Mouse (Mus musculus) intestine, postnatal 0 days (tissue): Measurements from ENCODE around the gene Rhou. TPM values are rescaled to one million over a fixed set of nuclear protein-coding genes. Genes with fewer than 3 reads are reported as not detected.
"Not testable (repeated sequence)": the region's sequence is repeated elsewhere in the genome, so short reads cannot be mapped to it uniquely, and the experiment has no call there.

Experiments
- ATAC-seq: fragments of 200-750 bp; cut with Nextera tagmentation; 2 replicates; pipeline ENCODE4 v1.8.0; 2017; ENCODE audit warnings: mild to moderate bottlenecking, moderate TSS enrichment, moderate library complexity
- H3K27ac ChIP-seq: fragments of 300-500 bp; sonication (generic); 2 replicates; pipeline ENCODE4 v1.5.1; 2014; ENCODE audit warnings: mild to moderate bottlenecking, low read depth, low read length, moderate library complexity
- H3K27me3 ChIP-seq: fragments of 300-500 bp; sonication (generic); replicated peaks from 2 replicates; pipeline ENCODE4 v1.6.1; 2014; ENCODE audit warnings: low read length, mixed read lengths; ENCODE audit not compliant: control insufficient read depth, insufficient read depth
- H3K36me3 ChIP-seq: fragments of 300-500 bp; sonication (generic); 2 replicates; pipeline ENCODE4 v1.6.1; 2014; ENCODE audit warnings: mild to moderate bottlenecking, moderate library complexity; ENCODE audit not compliant: control insufficient read depth, insufficient read depth
- H3K4me1 ChIP-seq: fragments of 300-500 bp; sonication (generic); replicated peaks from 2 replicates; pipeline ENCODE4 v1.6.1; 2014; ENCODE audit warnings: antibody characterized with exemption, low read length, mixed read lengths; ENCODE audit not compliant: control insufficient read depth, insufficient read depth
- H3K4me2 ChIP-seq: fragments of 300-500 bp; sonication (generic); replicated peaks from 2 replicates; pipeline ENCODE4 v1.6.1; 2014; ENCODE audit warnings: low read depth, mild to moderate bottlenecking, moderate library complexity
- H3K4me3 ChIP-seq: fragments of 300-500 bp; sonication (generic); 2 replicates; pipeline ENCODE4 v1.5.1; 2014; ENCODE audit warnings: low read depth, low read length
- H3K9ac ChIP-seq: fragments of 300-500 bp; sonication (generic); 2 replicates; pipeline ENCODE4 v1.6.1; 2014; ENCODE audit warnings: mild to moderate bottlenecking, low read depth, low read length
- H3K9me3 ChIP-seq: fragments of 300-500 bp; sonication (generic); 2 replicates; pipeline ENCODE4 v1.6.1; 2016; ENCODE audit warnings: mixed run types; ENCODE audit not compliant: control insufficient read depth
- CTCF ChIP-seq: sonication (generic); IDR thresholded peaks from 2 replicates; pipeline ENCODE4 v1.5.1; 2016; ENCODE audit warnings: low read depth, mild to moderate bottlenecking, control low read depth, antibody characterized with exemption, moderate library complexity
- WGBS: fragments of 180-500 bp; shearing (Covaris S2); extraction: QIAGEN DNeasy Blood & Tissue Kit; methylation state at CpG from one replicate; pipeline ENCODE4 v1.1.7; 2014; 5-methylcytosine and 5-hydroxymethylcytosine counted together
- polyA plus RNA-seq: library from polyadenylated mRNA; unstranded; fragments of >200 nt; fragmentation: Nextera tagmentation; extraction: Ambion mirVana; gene quantifications from 2 replicates; pipeline ENCODE4 v1.2.1, GENCODE M21; 2015

Rhou gene
- polyA plus RNA-seq = 18.7 and 19.5 TPM in 2 replicates

DNA sequence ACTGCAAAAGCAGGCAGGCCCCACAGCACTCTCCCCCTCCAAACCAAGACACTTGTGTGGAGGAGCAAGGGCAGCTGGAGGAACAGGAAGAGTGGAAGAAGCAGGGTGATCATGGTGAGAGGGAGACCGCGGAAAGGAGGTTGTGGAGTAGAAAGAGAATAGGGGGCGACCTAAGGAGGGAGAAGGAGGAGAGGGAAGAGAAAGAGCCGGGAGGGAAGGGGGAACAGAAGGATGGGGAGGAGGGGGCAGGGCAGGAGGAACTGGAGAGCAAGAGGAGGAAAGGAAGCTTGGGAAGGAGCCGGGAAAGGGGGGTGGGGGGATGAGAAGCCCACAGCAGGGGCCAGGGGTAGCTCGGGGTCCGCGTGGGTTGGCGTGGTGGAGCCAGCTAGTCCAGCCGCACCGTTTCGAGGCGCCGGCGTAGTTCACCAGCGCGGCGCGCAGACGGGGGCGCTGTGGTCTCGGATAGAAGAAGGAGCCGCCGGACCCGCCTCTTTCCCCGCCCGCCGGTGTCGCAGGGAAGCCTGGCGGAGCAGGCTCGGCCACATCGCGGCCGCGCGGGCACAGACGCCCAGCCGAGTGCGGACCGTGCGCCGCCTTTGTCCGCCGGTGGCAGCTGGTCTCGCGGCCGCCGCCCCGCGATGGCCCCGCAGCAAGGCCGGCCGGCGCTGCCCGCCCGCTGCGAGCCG lies at the start of gene Rhou:
Gene Rhou (plus strand): TSS at position 622 of the 686 bp plus-strand sequence.
- Histone ChIP-seq H3K4me3 (peak within 1 kb of the TSS; percentile 71), H3K4me1 (no peaks in the 10 kb centered on the region; the same call in 1 of the 2 replicates), H3K27me3 (no peaks in the 10 kb centered on the region), H3K36me3 (peaks cover 27% of the 10 kb centered on the region), H3K9ac (peak within 1 kb of the TSS; percentile 96), H3K4me2 (peak within 1 kb of the TSS; percentile 79), H3K27ac (peak within 1 kb of the TSS; percentile 88), H3K9me3 (no peaks in the 10 kb centered on the region)
- TF ChIP-seq CTCF = peak; percentile 87
- WGBS = under 1% methylated on average over 41 of the region's 58 CpGs
- ATAC-seq = peak; percentile 79

DNA sequence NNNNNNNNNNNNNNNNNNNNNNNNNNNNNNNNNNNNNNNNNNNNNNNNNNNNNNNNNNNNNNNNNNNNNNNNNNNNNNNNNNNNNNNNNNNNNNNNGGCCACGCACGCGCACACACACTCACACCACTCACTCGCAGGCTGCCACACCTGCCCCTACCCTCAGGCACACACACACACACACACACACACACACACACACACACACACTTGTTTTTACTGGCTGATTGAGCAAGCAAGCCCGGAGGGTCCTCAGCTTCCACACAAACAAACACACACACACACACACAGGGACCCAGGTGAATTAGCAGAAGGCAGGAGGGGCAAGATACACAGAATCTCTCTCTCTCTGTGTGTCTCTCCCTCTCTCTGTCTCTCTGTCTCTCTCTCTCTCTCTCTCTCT lies 41.1 kb upstream of the Rhou start:
- H3K9ac ChIP-seq, H3K4me2 ChIP-seq, H3K4me1 ChIP-seq, H3K27me3 ChIP-seq, H3K36me3 ChIP-seq, H3K4me3 ChIP-seq, H3K9me3 ChIP-seq, H3K27ac ChIP-seq, ATAC-seq: not testable (repeated sequence)
- 58% methylated on average over 2 of the region's 5 CpGs for WGBS

DNA sequence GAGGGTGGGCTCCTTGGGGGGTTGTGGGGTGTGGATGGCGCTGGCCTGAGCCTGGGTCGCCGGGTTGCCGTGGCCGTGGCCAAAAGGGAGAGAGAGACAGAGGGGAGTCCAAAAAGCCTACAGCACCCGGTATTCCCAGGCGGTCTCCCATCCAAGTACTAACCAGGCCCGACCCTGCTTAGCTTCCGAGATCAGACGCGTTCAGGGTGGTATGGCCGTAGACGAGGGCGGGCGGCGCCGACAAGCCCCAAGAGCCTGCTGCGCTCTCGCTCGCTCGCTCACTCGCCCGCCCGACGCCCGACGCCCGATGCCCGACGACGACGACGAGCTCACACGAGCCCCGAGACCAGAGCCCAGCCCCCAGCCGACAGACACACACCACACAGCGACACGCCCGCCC lies 30.2 kb upstream of the Rhou start:
- WGBS = no CpG with 5 or more reads among the region's 39 CpGs
- ATAC-seq = not testable (repeated sequence)

DNA sequence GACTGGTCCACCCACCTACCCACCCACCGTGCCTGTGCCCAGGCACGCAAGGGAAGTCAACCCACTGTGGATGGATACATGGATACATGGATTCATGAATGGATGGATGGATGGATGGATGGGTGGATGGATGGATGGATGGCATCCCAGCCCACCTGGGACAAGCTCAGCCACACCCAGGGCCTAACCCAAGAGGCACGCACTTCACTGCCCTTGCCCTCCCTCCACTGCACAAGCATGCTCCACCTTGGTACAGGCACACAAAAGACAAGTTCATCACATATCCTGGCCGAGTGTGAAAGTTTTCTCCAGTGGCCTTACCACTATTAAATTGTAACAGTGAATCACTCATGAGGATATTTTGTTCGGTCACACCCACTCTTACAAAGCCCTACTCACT lies 29.5 kb upstream of the Rhou start:
- no peak overlapping the region for H3K4me2 ChIP-seq

More for the DNA sequence above, 30.2 kb upstream of the Rhou start:
- H3K27me3 ChIP-seq = peaks cover 16% of the 10 kb centered on the region; the same call in 1 of the 2 replicates
- not testable (repeated sequence) for H3K4me1 ChIP-seq, H3K4me3 ChIP-seq, H3K4me2 ChIP-seq, H3K9me3 ChIP-seq, H3K36me3 ChIP-seq, H3K9ac ChIP-seq, H3K27ac ChIP-seq

DNA sequence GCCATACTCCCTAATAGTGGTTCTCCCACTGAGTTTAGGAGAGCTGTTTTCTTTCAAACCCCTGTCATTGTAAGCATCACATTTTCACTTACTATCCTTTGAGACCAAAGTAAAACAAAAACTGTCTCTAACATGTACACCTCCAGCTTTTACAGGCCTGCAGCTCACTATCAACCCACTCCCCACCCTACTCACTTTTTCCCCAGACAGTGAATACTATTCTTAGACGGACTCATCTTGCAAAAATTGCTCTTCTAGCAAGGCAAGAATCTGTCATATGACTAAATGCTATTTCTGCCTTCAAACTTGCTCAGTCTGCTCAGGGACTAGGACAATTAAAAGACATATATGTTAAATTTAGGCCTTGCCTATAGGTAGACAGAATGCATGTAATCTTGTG lies 29.0 kb upstream of the Rhou start:
- Histone ChIP-seq H3K27ac (no peak overlapping the region), H3K4me3 (no peak overlapping the region), H3K36me3 (no peaks in the 10 kb centered on the region), H3K9me3 (no peaks in the 10 kb centered on the region), H3K4me1 (0 out of 2 replicates have a peak, but pooled peaks cover 3% of the 10 kb centered on the region), H3K4me2 (no peak overlapping the region), H3K27me3 (peaks cover 16% of the 10 kb centered on the region; the same call in 1 of the 2 replicates), H3K9ac (no peak overlapping the region)
- WGBS = 73% methylated on average over 1 of the region's 1 CpGs
- ATAC-seq = no peak
- no peak for TF ChIP-seq CTCF

More for the DNA sequence above, 29.5 kb upstream of the Rhou start:
- H3K4me1 ChIP-seq = 0 out of 2 replicates have a peak, but pooled peaks cover 3% of the 10 kb centered on the region
- ATAC-seq = no peak
- no peak overlapping the region for H3K9ac ChIP-seq
- TF ChIP-seq CTCF = no peak
- no peaks in the 10 kb centered on the region for H3K36me3 ChIP-seq
- H3K27ac ChIP-seq = no peak overlapping the region
- no peak overlapping the region for H3K4me3 ChIP-seq
- H3K27me3 ChIP-seq = peaks cover 16% of the 10 kb centered on the region; the same call in 1 of the 2 replicates
- 63% methylated on average over 5 of the region's 5 CpGs for WGBS
- H3K9me3 ChIP-seq = no peaks in the 10 kb centered on the region

DNA sequence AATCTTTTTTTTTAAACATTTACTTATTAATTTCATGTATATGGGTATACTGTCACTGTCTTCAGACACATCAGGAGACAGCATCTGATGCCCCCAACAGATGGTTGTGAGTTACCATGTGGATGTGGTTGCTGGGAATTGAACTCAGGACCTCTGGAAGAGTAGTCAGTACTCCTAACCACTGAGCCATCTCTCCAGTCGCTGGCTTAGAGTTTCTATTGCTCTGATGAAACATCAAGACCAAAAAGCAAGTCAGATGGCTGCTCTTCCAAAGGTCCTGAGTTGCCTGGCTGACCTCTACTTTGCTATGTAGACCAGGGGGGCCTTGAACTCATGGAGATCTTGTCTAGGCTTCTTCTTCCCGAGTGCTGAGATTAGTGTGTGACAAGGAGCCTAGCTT lies 28.0 kb upstream of the Rhou start:
- no peak overlapping the region for H3K27ac ChIP-seq
- 23% methylated on average over 2 of the region's 2 CpGs for WGBS
- ATAC-seq = no peak
- TF ChIP-seq CTCF = no peak
- no peak overlapping the region for H3K9ac ChIP-seq
- H3K4me2 ChIP-seq = no peak overlapping the region
- H3K36me3 ChIP-seq = no peaks in the 10 kb centered on the region
- no peaks in the 10 kb centered on the region for H3K9me3 ChIP-seq
- no peak overlapping the region for H3K4me3 ChIP-seq
- peaks cover 16% of the 10 kb centered on the region; the same call in 1 of the 2 replicates for H3K27me3 ChIP-seq
- H3K4me1 ChIP-seq = 0 out of 2 replicates have a peak, but pooled peaks cover 3% of the 10 kb centered on the region
